Mouse (Mus musculus) left cerebral cortex, adult 18-20 months (tissue): ENCODE measurements around the gene Ifna7. TPM values are rescaled to one million over a fixed set of nuclear protein-coding genes. Genes with fewer than 3 reads are reported as not detected.

Source experiments
- DNase-seq, 2 experiments: peaks; one replicate each; pipeline ENCODE4 v3.0.0; 2021 to 2022; ENCODE audit warnings: low spot score in 2 of 2, mixed read lengths in 1 of 2
- total RNA-seq, 2 experiments: library from RNA; stranded (reverse); gene quantifications; 2 replicates each; pipeline ENCODE4 v1.2.3; 2021

The Ifna7 gene
- total RNA-seq, 2 experiments from 2014 or later, result not detected

DNA sequence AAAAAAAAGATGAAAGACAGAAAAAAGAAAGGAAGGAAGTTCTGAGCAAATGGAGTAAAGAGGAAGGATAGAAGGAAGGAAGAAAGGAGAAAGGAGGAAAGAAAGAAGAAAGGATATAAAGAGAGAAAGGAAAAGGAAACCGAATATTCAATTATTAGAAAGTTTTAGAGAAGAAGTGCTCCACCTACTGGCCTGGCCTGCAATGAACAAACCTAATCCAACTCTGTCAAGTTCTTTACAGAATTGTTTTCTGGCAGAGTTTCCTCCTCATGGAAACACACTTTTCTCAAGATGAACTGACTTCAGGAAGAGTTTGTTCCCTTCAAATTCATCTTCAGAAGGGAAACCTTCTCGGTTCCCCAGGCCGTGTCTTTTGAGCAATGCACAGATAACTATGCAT is 22.8 kb downstream of the Ifna7 start:
- DNase-seq, result no peak

DNA sequence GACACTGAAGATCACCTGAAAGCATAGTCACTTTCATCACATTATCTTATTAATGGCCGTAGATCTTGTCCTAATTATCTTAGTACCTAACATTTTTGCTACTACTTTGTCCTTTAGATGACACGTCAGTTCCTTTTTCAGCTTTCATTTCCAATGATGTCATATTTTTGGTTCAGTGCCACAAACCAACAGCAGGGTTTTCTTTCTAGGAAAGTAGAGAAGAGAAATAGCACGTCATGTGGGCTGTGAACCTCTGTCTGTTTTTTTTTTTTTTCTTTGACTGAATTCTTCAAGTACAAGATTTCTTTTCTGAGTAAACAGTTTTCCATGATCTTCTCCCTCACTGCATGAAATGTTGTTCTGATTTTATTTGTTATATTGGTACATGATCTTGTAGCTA is 24.0 kb downstream of the Ifna7 start:
- DNase-seq, result no peak

DNA sequence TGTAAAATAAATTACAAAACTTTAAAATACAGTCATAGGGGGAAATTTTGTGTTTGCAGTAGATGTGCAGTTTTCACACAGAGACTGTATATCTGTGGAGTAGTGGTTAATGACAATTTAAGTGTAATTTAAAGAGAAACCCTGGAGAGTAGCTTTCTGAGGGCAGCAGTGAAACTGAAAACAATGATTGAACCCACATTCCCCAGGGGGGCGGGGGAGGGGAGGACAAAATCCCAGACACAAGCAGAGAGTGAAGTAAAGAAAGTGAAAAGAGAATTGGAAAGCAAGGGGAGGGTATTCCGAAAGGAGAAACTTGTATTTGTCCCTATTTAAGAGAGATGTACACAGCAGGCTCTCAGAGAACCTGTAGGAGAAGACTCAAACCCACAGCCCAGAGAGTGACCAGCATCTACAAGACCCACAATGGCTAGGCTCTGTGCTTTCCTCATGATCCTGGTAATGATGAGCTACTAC is 25.4 kb downstream of the Ifna7 start, which contains the start of gene Ifna4:
Ifna4 (plus strand) TSS at position 424 of the 474 bp plus-strand sequence.
- no peak for DNase-seq

DNA sequence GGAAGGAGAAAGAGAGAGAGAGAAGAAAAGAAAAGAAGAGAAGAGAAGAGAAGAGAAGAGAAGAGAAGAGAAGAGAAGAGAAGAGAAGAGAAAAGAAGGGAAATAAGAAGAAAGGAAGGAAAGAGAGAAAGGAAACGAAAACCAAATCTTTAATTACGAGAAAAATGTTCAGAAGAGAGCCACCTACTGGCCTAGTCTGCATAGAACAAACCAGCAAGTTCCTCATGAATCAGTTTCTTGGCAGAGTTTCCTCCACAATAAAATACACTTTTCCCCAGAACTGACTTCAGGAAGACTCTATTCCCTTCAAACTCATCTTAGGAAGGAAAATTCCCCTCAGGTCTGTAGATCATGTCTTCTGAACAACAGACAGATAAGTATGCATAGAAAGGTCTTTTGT is 29.3 kb downstream of the Ifna7 start:
- DNase-seq, result no peak

DNA sequence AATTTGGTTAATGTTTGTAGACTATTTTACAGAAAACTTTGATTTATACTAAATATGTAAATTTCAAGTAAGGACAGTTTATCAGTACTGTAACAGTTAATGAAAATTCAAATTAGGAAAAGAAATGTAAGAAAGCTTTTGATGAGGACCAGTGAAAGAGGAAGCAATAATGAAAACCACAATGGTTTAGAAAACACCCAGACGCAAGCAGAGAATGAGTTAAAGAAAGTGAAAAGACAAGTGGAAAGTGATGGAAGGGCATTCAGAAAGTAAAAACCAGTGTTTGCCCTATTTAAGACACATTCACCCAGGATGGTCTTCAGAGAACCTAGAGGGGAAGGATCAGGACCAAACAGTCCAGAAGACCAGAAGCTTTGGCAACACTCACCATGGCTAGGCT is 33.7 kb downstream of the Ifna7 start, which contains the start of gene Ifna1:
Ifna1 (plus strand) TSS at position 390 of the 400 bp plus-strand sequence.
- no peak for DNase-seq

DNA sequence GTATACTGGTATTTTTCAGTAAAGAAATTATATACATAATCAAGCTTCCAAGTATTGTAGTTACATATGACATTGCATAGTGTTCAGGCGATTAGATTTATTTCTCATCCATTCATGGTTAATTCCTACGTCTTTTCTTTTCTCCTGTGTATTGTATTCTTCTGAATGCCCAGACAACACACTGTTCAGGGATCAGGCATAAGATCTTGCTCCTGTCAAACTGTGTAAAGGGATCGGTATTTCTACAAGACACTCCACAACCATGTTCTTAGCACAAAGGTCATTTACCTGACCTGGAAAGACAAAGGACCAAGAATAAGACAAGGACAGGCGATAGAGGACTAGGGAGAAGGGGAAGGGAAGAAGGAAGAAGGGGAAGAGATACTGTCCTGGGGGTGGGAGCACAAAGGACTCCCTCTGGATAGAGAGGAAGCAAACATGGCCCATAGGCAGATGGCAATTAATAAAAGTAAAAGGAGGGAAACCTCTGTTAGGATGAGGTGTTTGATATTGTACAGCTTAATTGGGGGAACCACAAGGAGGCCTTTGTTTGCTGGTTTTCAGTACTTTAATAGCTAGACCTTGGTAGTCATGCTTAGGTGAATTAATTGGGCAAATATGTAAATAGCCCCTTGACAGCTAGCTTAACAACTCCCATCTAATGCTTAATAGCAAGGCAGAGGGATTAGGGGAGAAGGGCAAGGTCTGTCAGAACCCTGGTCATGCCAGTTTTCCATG is 35.2 kb downstream of the Ifna7 start:
- no peak for DNase-seq

DNA sequence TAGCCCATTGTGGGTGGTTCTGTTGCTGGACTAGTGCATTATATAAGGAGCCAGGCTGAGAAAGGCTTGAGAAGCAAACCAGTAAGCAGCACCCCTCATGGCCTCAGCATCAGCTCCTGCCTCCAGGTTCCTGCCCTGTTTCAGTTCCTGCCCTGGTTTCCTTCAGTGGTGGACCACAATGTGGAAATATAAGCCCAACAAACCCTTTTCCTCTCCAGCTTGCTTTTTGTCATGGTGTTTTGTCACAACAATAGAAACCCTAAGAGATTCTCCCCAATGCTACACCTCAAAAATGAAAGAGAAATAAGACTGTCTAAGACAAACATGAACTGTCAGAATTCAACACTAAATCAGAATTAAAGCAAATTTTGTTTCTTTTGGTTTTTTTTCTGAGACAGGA is 43.2 kb downstream of the Ifna7 start:
- no peak for DNase-seq

DNA sequence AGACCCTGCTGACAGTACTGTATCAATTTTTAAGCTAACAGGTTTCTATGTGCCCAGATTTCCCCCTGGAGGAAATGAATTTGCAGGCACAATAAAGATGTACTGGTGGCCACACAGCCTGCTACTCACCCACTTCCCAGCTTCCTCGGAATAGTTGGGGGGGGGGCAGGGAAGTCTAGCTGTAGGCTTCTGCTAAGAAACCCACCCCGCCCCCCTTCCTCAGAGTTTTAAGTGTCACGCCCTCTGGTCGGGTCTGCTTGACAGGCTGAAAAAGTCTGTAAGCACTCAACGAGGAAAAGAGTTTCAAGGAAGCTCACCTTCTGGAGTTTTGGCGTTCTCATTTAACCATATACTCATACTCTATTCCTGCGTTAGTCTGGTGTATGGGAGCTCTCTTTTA is 47.3 kb downstream of the Ifna7 start:
- DNase-seq, result no peak

DNA sequence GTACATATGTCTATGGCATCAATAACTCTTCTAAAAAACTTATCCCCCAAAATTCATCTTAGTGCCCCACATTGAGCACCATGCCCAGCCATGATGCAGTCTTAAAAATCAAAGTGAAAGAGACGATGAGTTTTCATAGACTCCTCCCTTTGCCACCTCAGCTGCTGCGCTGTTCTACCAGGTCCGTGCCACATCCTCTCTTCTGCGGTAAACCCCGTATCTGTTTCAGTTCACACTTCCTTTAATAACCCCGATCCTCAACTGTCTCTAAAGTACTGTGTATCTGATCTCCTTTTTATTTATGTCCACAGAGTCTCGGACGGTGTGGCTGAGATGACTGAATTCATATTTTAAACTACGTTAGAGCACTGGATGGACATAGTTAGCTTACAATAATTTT is 48.6 kb downstream of the Ifna7 start:
- DNase-seq, result no peak

DNA sequence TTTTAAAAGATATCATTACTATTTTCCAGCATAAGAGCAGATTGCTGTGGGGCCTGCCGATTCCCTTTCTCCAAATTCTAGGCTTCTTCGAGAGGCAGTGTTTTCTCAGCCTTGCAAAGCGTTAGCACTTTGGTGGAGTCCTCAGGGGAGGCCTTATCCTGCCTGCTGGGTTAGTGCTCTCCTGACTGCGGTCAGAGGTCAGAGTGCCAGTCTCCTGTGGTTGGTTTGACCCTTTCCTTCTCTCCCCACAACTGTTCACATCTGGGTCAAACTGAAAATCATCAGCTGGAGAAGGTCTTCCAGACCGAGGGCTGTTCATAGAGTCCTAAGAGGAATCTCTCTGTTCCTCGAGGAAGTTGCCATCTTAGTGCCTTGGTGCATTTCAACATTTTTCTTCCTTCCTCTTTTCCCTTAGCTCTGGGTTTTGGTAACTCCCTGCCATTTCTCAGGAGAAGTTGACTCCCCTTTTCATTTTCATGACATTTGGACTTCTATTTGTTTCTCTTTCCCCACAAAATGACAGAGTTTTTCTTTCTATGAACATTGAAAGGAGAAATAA is 49.1 kb downstream of the Ifna7 start:
- DNase-seq, result no peak

Other genes with a start within 250 kb of the Ifna7 start
- not detected for gene Ifna14, start 244.4 kb upstream of the Ifna7 start, total RNA-seq
- gene Ifna9, start 223.8 kb upstream of the Ifna7 start, total RNA-seq, result not detected
- not detected for gene Ifna12, start 212.9 kb upstream of the Ifna7 start, total RNA-seq
- gene C87499, start 181.8 kb upstream of the Ifna7 start, total RNA-seq, result not detected
- not detected for gene Ifna13, start 171.8 kb upstream of the Ifna7 start, total RNA-seq
- not detected for gene Ifna16, start 139.3 kb upstream of the Ifna7 start, total RNA-seq
- gene Ifna2, start 132.3 kb upstream of the Ifna7 start, total RNA-seq, result not detected
- not detected for gene Ifnab, start 124.9 kb upstream of the Ifna7 start, total RNA-seq
- gene Gm26566, start 94.4 kb upstream of the Ifna7 start, total RNA-seq, result under 1 TPM; 0.49 to 0.89 TPM
- gene Klhl9, start 93.8 kb upstream of the Ifna7 start, total RNA-seq, result 100 to 1,000 TPM; 100 to 103 TPM
- gene Gm13271, start 61.4 kb upstream of the Ifna7 start, total RNA-seq, result not detected
- not detected for gene Gm13283, start 56.1 kb upstream of the Ifna7 start, total RNA-seq
- gene Gm13290, start 42.4 kb upstream of the Ifna7 start, total RNA-seq, result not detected
- not detected for gene Gm13289, start 39.3 kb upstream of the Ifna7 start, total RNA-seq
- not detected for gene Gm13272, start 36.4 kb upstream of the Ifna7 start, total RNA-seq
- gene Ifnz, start 34.1 kb upstream of the Ifna7 start, total RNA-seq, result not detected
- not detected for gene Gm13276, start 30.5 kb upstream of the Ifna7 start, total RNA-seq
- not detected for gene Gm13277, start 27.6 kb upstream of the Ifna7 start, total RNA-seq
- gene Gm13278, start 24.7 kb upstream of the Ifna7 start, total RNA-seq, result not detected
- gene Gm13275, start 21.7 kb upstream of the Ifna7 start, total RNA-seq, result not detected
- not detected for gene Gm13279, start 18.8 kb upstream of the Ifna7 start, total RNA-seq
- gene Gm13285, start 16.6 kb upstream of the Ifna7 start, total RNA-seq, result not detected
- not detected for gene Gm13287, start 13.0 kb upstream of the Ifna7 start, total RNA-seq
- gene Gm13288, start 10.7 kb upstream of the Ifna7 start, total RNA-seq, result not detected
- not detected for gene Ifna11, start 3.7 kb downstream of the Ifna7 start, total RNA-seq
- not detected for gene Ifna6, start 11.2 kb downstream of the Ifna7 start, total RNA-seq
- not detected for gene Ifna5, start 19.3 kb downstream of the Ifna7 start, total RNA-seq
- gene Ifna4, start 25.6 kb downstream of the Ifna7 start, total RNA-seq, result not detected
- not detected for gene Ifna1, start 33.9 kb downstream of the Ifna7 start, total RNA-seq
- gene Ifne, start 64.0 kb downstream of the Ifna7 start, total RNA-seq, result not detected